Comparison of ENCODE assay signal across 7 mouse cellular contexts in genomic region chr1:138843361-138844091, GRCm38 (mm10). TPM values are rescaled to one million over a fixed set of nuclear protein-coding genes. Genes with fewer than 3 reads are reported as not detected.
DNase-seq lines count a peak whose midpoint lies in the region; ATAC-seq and TF ChIP-seq lines count a peak whose summit lies in the region.

No protein-coding gene starts in this region.

- no peak for DNase-seq in testis, postnatal 10 days (ENCODE audit: low spot score)
- peak; percentile 68 for DNase-seq in embryo, embryonic 9.5 days (ENCODE audit: extremely low spot score)
- DNase-seq in hindbrain, embryonic 11.5 days (ENCODE audit: low spot score) = peak; percentile 75
- peak; percentile 21 for DNase-seq in yolk sac, embryonic 10.5 days (ENCODE audit: low spot score)
- no peak for DNase-seq in layer of hippocampus, adult 9-10 months (ENCODE audit: low spot score)

- H3K4me2 ChIP-seq in hindbrain, embryonic 11.5 days (replicated peaks; ENCODE audit: low read depth, low read length) = peak overlapping the region; percentile 51

- TF ChIP-seq POLR2A in testis, adult 2 months (IDR thresholded peaks at IDR 0.05; ENCODE audit: control insufficient read depth, low read depth, low read length) = no peak

- WGBS in hindbrain, embryonic 11.5 days = under 1% methylated on average over 35 of the region's 35 CpGs

- H3K27ac ChIP-seq in testis, adult 2 months (ENCODE audit: control insufficient read depth, insufficient read depth, low read depth, low read length) = no peak overlapping the region
- peak overlapping the region; percentile 51 for H3K27ac ChIP-seq in hindbrain, embryonic 11.5 days (ENCODE audit: low read depth, low read length)

- H3K27me3 ChIP-seq in testis, adult 2 months (ENCODE audit: control insufficient read depth, insufficient read depth, low read length) = peaks cover 13% of the 10 kb centered on the region
- peaks cover 68% of the 10 kb centered on the region for H3K27me3 ChIP-seq in hindbrain, embryonic 11.5 days (ENCODE audit: control insufficient read depth, insufficient read depth, low read length)

- no peaks in the 10 kb centered on the region for H3K36me3 ChIP-seq in testis, adult 2 months (ENCODE audit: control insufficient read depth, insufficient read depth, low read length)
- no peaks in the 10 kb centered on the region for H3K36me3 ChIP-seq in hindbrain, embryonic 11.5 days (ENCODE audit: control insufficient read depth, insufficient read depth, low read length)

- H3K4me1 ChIP-seq in testis, adult 2 months (ENCODE audit: control insufficient read depth, insufficient read depth, low read length) = peaks cover 21% of the 10 kb centered on the region
- peaks cover 7% of the 10 kb centered on the region; the same call in 1 of the 2 replicates for H3K4me1 ChIP-seq in hindbrain, embryonic 11.5 days (replicated peaks; ENCODE audit: control insufficient read depth, insufficient read depth, low read length)

- H3K9me3 ChIP-seq in hindbrain, embryonic 11.5 days (ENCODE audit: control insufficient read depth, low read length) = no peaks in the 10 kb centered on the region

- ATAC-seq in hindbrain, embryonic 11.5 days (ENCODE audit: low FRiP score) = peak; percentile 31
- ATAC-seq in megakaryocyte progenitor cell, adult 5-6 weeks (replicated peaks; ENCODE audit: poor library complexity) = peak; percentile 32; the same call in 1 of the 2 replicates

- peak overlapping the region; percentile 44 for H3K9ac ChIP-seq in hindbrain, embryonic 11.5 days (ENCODE audit: low read depth, low read length)

- peak overlapping the region; percentile 28 for H3K4me3 ChIP-seq in testis, adult 2 months (ENCODE audit: control insufficient read depth, low read depth, low read length)
- H3K4me3 ChIP-seq in hindbrain, embryonic 11.5 days (ENCODE audit: low read depth, low read length) = peak overlapping the region; percentile 32

- TF ChIP-seq CTCF in testis, adult 2 months (IDR thresholded peaks at IDR 0.05; ENCODE audit: control insufficient read depth, insufficient read depth, insufficient replicate concordance, low read depth, low read length) = no peak

RNA-seq across cellular contexts. Expression of gene Lhx9, which starts 4.9 kb away (rescaled TPM):
- polyA plus RNA-seq in testis, adult 2 months (2012; rRNA removed) = 0.36 and 0.52 TPM in 2 replicates
- 31.4 and 32.1 TPM in 2 replicates for polyA plus RNA-seq in hindbrain, embryonic 11.5 days (2014; fragmentation: Nextera tagmentation; extraction: Ambion mirVana)
- total RNA-seq in megakaryocyte progenitor cell, adult 5-6 weeks (2015) = not detected in 2 replicates
- not detected in 2 replicates for total RNA-seq in megakaryocyte progenitor cell, adult 5-6 weeks (2017)

RNA-seq across cellular contexts. Expression of gene 2310009B15Rik, which starts 13.1 kb away (rescaled TPM):
- polyA plus RNA-seq in testis, adult 2 months (2012; rRNA removed) = 9.3 and 12.1 TPM in 2 replicates
- 42.4 and 44.6 TPM in 2 replicates for polyA plus RNA-seq in hindbrain, embryonic 11.5 days (2014; fragmentation: Nextera tagmentation; extraction: Ambion mirVana)
- total RNA-seq in megakaryocyte progenitor cell, adult 5-6 weeks (2015) = 21.2 and 25.5 TPM in 2 replicates
- 17.0 and 18.9 TPM in 2 replicates for total RNA-seq in megakaryocyte progenitor cell, adult 5-6 weeks (2017)

Comparison
In these comparisons a context has a peak if more than half of its experiments do, and no peak if none do; other contexts are left out.
1. DNase-seq: peak in embryo, embryonic 9.5 days (single experiment), hindbrain, embryonic 11.5 days (single experiment) and yolk sac, embryonic 10.5 days (single experiment); none in testis, postnatal 10 days (single experiment) and layer of hippocampus, adult 9-10 months (single experiment).
2. RNA of gene Lhx9, which starts 4.9 kb away (polyA plus RNA-seq): 31.4 to 32.1 TPM in hindbrain, embryonic 11.5 days; 0.36 to 0.52 TPM in testis, adult 2 months; every median in the first group is over 10 times any median in the second.